Mouse (Mus musculus): ENCODE results near the gene Spryd7. TPM values are rescaled to one million over a fixed set of nuclear protein-coding genes. Genes with fewer than 3 reads are reported as not detected.
A peak's percentile ranks its signal among the peaks of the same experiment; 100 is the strongest.
"Not testable (repeated sequence)": the region's sequence is repeated elsewhere in the genome, so short reads cannot be mapped to it uniquely, and the experiment has no call there.

Gene Spryd7
- 14.6 and 15.8 TPM in 2 replicates for polyA plus RNA-seq (2012; ENCODE audit: insufficient read depth, insufficient read length, missing spikeins)

DNA sequence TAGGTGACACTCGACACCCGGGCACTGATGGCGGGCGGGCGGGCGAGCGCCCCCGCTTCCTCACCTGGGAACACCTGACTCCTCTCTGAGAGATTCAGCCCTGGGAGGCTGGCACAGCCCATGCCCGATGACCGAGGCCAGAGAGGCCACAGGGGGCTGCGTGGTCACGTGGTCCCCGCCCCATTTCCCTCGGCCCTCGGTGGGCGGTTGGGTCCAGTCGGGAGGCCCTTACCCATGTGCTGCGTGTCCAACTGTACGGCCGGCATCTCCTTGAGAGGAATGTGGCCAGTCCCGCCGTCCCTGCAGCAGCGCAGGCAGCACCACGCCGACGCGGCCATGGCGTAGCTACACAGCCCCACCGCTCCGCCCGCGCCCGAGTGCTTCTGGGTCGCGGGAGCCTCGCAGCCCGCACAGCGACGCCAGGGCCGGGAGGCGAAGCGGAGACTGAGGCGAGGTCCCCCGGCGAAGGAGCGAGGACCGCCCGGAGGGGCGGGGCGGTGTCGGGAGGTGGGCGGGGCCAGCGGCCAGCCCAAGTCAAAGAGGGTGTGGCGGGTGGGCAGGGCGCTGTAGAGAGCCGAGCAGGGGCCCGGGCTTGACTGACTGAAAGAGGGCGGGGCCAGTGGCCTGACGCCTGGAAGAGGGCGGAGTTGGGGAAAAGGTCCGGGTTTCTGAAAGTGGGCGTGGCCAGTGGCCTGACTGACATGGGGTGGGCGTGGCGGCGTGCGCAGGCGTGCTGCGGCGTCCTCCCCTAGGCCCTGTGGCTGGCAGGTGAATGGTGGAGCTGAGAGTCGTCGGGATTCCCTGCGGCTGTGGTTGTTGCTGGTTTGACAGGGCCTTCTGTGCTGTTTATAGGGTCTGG is at the start of gene Spryd7:
TSS of gene Spryd7 (minus strand) at position 598 of the 859 bp plus-strand sequence.
- no peak; the same call in 1 of the 2 replicates for TF ChIP-seq POLR2A (IDR thresholded peaks at IDR 0.05; ENCODE audit: borderline replicate concordance, low read depth, low read length)
- no peak for TF ChIP-seq CTCF (IDR thresholded peaks at IDR 0.05; ENCODE audit: low read depth, low read length)
- H3K4me1 ChIP-seq (ENCODE audit: control insufficient read depth, insufficient read depth, low read length) = peaks cover 14% of the 10 kb centered on the region
- peak within 1 kb of the TSS; percentile 66 for H3K27ac ChIP-seq (ENCODE audit: insufficient read depth, low read depth, low read length)
- peak within 1 kb of the TSS; percentile 88 for H3K4me3 ChIP-seq (ENCODE audit: insufficient read depth, low read length)

DNA sequence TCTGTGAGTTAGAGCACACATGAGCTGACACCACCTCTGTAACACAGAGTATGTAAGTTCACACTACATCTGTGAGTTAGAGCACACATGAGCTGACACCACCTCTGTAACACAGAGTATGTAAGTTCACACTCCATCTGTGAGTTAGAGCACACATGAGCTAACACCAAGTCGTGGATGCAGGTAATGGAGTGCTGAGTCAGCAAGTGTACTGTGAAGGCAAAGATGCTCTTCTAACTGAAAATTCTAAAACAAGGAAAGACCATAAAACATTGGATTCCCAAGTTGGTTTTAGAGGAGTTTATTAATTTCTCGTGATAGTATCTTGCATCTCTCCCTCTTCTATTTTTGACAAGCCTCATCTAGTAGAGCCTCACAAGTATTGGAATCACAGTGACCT is 49.4 kb upstream of the Spryd7 start:
- H3K4me3 ChIP-seq (ENCODE audit: insufficient read depth, low read length); H3K4me1 ChIP-seq (ENCODE audit: control insufficient read depth, insufficient read depth, low read length); H3K27ac ChIP-seq (ENCODE audit: insufficient read depth, low read depth, low read length): not testable (repeated sequence)

DNA sequence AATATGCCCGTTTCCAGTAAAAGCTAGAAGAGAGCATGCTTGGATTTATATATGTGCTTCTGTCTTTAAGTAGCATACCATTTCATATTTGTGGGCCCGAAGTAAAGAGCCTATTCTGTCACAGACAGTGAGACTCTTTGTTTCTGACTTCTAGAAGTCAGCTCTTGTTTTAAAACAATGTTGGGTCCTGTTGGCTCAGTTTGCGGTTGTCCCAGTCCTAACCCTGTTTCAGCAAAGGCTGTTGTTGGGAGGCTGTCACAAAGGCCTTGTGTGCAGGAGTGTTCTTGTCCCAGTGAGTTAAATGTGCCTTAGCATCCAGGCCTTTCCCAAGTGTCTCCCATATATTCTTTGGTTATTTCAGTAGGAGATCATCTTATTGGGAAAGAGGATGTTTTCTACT is 47.4 kb upstream of the Spryd7 start:
- TF ChIP-seq CTCF (IDR thresholded peaks at IDR 0.05; ENCODE audit: low read depth, low read length) (no peak), POLR2A (IDR thresholded peaks at IDR 0.05; ENCODE audit: borderline replicate concordance, low read depth, low read length) (no peak)
- H3K4me1 ChIP-seq (ENCODE audit: control insufficient read depth, insufficient read depth, low read length) = peaks cover 12% of the 10 kb centered on the region

DNA sequence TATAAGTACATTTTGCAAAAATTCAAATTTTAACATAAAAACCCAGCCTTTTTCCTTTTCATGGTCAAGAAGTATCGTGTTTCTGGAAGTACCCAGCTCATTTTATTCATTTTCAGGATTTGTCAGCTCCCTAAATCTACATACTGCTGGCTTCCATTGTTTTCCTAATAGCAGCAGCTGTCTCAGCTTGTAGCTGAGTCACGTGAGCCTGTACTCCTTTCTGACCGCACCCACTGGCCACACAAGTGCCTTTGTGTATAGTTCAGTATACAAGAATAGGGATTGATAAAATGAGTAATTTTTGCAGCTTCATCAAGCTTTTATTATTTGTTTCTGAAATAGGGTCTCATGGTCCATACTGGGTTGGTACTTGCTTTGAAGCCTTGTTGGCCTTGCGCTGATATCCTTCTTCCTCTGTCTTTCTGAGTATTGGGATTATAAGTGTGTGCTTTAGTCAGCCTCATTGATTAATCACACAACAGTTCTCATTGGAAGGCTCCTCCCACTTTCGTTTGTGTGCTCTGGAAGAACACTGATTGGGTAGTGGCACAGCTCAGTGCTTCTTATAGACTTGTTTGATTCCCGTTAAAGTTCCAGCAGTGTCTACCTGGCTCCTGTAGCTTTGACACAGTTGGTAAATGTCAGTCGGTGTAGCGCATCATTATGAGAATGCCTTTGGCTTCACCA is 46.5 kb upstream of the Spryd7 start:
- TF ChIP-seq CTCF (IDR thresholded peaks at IDR 0.05; ENCODE audit: low read depth, low read length) (no peak), POLR2A (IDR thresholded peaks at IDR 0.05; ENCODE audit: borderline replicate concordance, low read depth, low read length) (no peak)
- Histone ChIP-seq H3K27ac (ENCODE audit: insufficient read depth, low read depth, low read length) (no peak overlapping the region), H3K4me1 (ENCODE audit: control insufficient read depth, insufficient read depth, low read length) (peaks cover 16% of the 10 kb centered on the region), H3K4me3 (ENCODE audit: insufficient read depth, low read length) (no peak overlapping the region)

More for the DNA sequence above, 47.4 kb upstream of the Spryd7 start:
- Histone ChIP-seq H3K27ac (ENCODE audit: insufficient read depth, low read depth, low read length) (no peak overlapping the region), H3K4me3 (ENCODE audit: insufficient read depth, low read length) (no peak overlapping the region)

DNA sequence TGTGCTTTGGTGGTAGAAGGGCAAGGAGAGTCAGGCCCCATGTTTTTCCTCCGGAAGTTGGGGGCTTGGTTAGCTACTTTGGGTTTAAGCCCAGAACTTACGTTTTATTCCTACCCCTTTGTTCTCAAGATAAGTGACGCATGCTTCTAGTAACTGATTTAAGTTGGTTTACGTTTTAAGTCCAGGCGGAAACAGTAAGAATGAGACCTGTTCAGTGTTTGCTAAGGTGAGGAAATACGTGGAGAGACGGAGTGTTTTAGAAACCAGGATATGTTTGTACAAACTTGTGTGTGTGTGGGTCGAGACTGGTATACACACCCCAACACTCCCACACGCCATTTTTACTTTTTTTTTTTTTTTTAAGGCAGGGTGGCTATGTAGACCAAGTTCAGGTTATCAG is 44.7 kb upstream of the Spryd7 start:
- Histone ChIP-seq H3K4me3 (ENCODE audit: insufficient read depth, low read length) (no peak overlapping the region), H3K4me1 (ENCODE audit: control insufficient read depth, insufficient read depth, low read length) (peaks cover 27% of the 10 kb centered on the region), H3K27ac (ENCODE audit: insufficient read depth, low read depth, low read length) (no peak overlapping the region)
- TF ChIP-seq CTCF (IDR thresholded peaks at IDR 0.05; ENCODE audit: low read depth, low read length) (no peak), POLR2A (IDR thresholded peaks at IDR 0.05; ENCODE audit: borderline replicate concordance, low read depth, low read length) (no peak)

DNA sequence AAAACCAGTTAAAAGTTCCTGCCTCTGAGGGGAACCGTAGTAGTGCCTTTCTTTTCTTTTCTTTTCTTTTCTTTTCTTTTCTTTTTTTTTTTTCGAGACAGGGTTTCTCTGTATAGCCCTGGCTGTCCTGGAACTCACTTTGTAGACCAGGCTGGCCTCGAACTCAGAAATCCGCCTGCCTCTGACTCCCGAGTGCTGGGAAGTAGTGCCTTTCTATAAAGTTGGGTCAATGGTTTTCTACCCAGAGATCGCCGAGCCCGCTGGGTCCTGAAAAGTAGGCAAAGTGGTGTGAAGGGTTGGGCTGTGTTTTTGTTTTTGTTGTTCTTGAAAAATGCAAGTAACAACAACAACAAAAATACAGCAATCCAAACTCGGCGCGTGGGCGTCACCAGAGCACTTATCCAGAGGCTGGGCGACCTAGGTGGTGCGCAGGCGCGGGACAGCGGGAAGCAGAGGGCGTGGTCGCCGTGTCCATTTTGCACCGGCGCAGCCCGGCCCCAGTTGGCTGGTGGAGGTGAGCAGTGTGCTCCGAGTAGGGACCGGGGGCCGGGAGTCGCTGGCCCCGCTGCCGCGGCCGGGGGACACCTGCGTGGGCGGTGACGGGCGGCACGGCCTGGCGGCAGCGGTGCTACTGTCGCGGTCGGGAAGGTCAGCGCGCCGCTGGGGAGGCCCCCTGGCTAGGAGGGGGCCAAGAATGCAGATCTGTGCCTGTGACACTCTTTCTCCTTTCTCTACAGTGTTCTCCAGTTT is 42.5 kb upstream of the Spryd7 start:
- peak overlapping the region; percentile 68 for H3K4me3 ChIP-seq (ENCODE audit: insufficient read depth, low read length)
- H3K27ac ChIP-seq (ENCODE audit: insufficient read depth, low read depth, low read length) = no peak overlapping the region
- H3K4me1 ChIP-seq (ENCODE audit: control insufficient read depth, insufficient read depth, low read length) = peaks cover 30% of the 10 kb centered on the region
- TF ChIP-seq CTCF (IDR thresholded peaks at IDR 0.05; ENCODE audit: low read depth, low read length) (no peak), POLR2A (IDR thresholded peaks at IDR 0.05; ENCODE audit: borderline replicate concordance, low read depth, low read length) (no peak)

DNA sequence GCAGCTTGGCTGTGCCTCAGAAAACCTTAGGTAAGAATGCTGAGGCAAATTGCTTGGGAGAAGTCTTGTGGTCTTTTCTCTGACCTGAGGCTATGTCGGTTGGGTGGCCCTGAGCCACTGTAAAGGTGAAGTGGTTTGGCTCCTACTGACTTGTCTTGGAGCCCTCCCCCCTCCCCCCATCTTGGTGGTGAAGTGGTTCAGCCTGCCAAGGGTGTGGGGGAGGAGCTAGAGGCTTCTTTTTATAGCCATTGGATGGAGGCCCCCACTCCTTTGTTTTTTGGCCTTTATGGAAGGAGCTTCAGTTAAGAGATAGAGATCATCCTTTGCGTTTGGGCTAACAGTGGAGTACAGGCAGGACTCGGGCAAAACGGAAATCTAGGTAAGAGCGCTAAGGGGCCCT is 41.3 kb upstream of the Spryd7 start, which contains the start of gene Trim13:
TSS of gene Trim13 (plus strand) at position 280 of the 400 bp plus-strand sequence.
- Histone ChIP-seq H3K4me1 (ENCODE audit: control insufficient read depth, insufficient read depth, low read length) (peaks cover 28% of the 10 kb centered on the region), H3K27ac (ENCODE audit: insufficient read depth, low read depth, low read length) (peak within 1 kb of the TSS; percentile 9; the same call in 1 of the 2 replicates), H3K4me3 (ENCODE audit: insufficient read depth, low read length) (peak within 1 kb of the TSS; percentile 68)
- TF ChIP-seq POLR2A (IDR thresholded peaks at IDR 0.05; ENCODE audit: borderline replicate concordance, low read depth, low read length) = no peak
- no peak for TF ChIP-seq CTCF (IDR thresholded peaks at IDR 0.05; ENCODE audit: low read depth, low read length)

DNA sequence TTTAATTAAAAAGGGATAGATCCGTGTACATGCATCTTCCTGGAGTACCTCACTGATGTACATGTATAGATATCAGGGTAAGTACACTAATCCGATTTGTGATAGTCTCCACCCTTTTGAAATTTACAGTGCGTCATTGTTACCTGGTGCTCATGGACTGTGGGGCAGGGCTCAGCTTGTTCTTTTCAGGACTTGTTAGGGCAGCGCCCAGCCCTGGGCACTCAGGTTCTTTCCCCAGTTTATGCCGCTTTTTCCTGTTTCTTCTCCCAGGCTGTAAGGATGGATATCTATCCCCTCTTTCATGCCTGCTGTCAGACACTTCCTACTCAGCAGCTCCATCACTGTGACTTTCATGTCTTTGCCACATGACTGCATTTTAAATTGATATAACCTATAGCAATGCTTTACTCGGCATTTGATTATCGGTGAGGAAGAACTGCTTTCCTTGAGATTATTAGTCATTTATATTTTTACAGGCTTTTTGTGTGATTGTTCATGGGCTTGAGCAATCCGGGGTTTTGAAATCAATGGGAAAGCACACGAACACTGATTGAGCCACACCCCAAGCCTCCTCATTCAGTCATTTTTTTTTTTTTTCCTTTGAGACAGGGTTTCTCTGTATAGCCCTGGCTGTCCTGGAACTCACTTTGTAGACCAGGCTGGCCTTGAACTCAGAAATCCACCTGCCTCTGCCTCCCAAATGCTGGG is 40.2 kb upstream of the Spryd7 start:
- H3K27ac ChIP-seq (ENCODE audit: insufficient read depth, low read depth, low read length) = peak overlapping the region; percentile 46; the same call in 1 of the 2 replicates
- peaks cover 26% of the 10 kb centered on the region for H3K4me1 ChIP-seq (ENCODE audit: control insufficient read depth, insufficient read depth, low read length)
- no peak overlapping the region for H3K4me3 ChIP-seq (ENCODE audit: insufficient read depth, low read length)
- no peak for TF ChIP-seq POLR2A (IDR thresholded peaks at IDR 0.05; ENCODE audit: borderline replicate concordance, low read depth, low read length)
- no peak for TF ChIP-seq CTCF (IDR thresholded peaks at IDR 0.05; ENCODE audit: low read depth, low read length)

Measured in bone marrow macrophage, adult 2 months (primary cell).